Mouse (Mus musculus) myocyte (in vitro differentiated cells): ENCODE results near the gene Prim2.

Experiments
- CEBPB ChIP-seq: IDR thresholded peaks from 2 replicates; pipeline ENCODE4 v1.6.1; 2011; ENCODE audit warnings: mild to moderate bottlenecking, moderate library complexity; ENCODE audit not compliant: poor library complexity, insufficient read depth, severe bottlenecking
- E2F4 ChIP-seq: IDR thresholded peaks from one replicate; pipeline ENCODE4 v1.6.1; 2011; ENCODE audit warnings: mild to moderate bottlenecking, control low read depth, moderate library complexity; ENCODE audit not compliant: insufficient read depth
- POLR2A ChIP-seq: IDR thresholded peaks from one replicate; pipeline ENCODE4 v1.6.1; 2011; ENCODE audit warnings: low read depth, mild to moderate bottlenecking, control low read depth, moderate library complexity; ENCODE audit not compliant: insufficient read length
- POLR2AphosphoS2 ChIP-seq: IDR thresholded peaks from one replicate; pipeline ENCODE4 v1.6.1; 2011; ENCODE audit warnings: low read depth, control low read depth; ENCODE audit not compliant: insufficient read length
- REST ChIP-seq: IDR thresholded peaks from one replicate; pipeline ENCODE4 v1.6.1; 2011; ENCODE audit warnings: mild to moderate bottlenecking, control low read depth, moderate library complexity; ENCODE audit not compliant: insufficient read depth, insufficient read length
- TCF12 ChIP-seq: IDR thresholded peaks from one replicate; pipeline ENCODE4 v1.6.1; 2011; ENCODE audit warnings: mild to moderate bottlenecking, control low read depth; ENCODE audit not compliant: poor library complexity, insufficient read depth, severe bottlenecking
- USF1 ChIP-seq: IDR thresholded peaks from one replicate; pipeline ENCODE4 v1.6.1; 2011; ENCODE audit warnings: low read depth, mild to moderate bottlenecking, control low read depth, moderate library complexity

- TF ChIP-seq TCF12 (no peak), POLR2AphosphoS2 (no peak), REST (no peak), USF1 (no peak), POLR2A (no peak), E2F4 (no peak), CEBPB (no peak)
Observed at GRCm38 (mm10) chr1:33688810-33689209, 19.2 kb upstream of the Prim2 start.
